Mouse (Mus musculus) activated CD4-positive, CD25-positive, alpha-beta regulatory T cell, adult 4 months (primary cell): ENCODE measurements at regions not wholly inside any gene's neighbourhood (a gene's known extent, or its start where the extent isn't known, plus 50 kb on each side); places are given as distances from the start of the nearest gene placed in this dataset.

Experiments used
- ATAC-seq: one replicate; pipeline ENCODE4 v1.8.0; 2017

- ATAC-seq, result no peak
Observed at GRCm38 (mm10) chr19:51533221-51533620, 730.9 kb upstream of the Ins1 start.

GRCm38 (mm10) chr19:51534401-51534800, 729.7 kb upstream of the Ins1 start:
- no peak for ATAC-seq

- peak; percentile 92 for ATAC-seq
Observed at GRCm38 (mm10) chr19:51552040-51552439, 712.1 kb upstream of the Ins1 start.

- no peak for ATAC-seq
Observed at GRCm38 (mm10) chr19:51568101-51568500, 696.0 kb upstream of the Ins1 start.
